Mouse (Mus musculus) stomach, postnatal 0 days (tissue): ENCODE data around the gene Ypel2.

ENCODE experiments used
- CTCF ChIP-seq: IDR thresholded peaks from 2 replicates; pipeline ENCODE4 v1.5.1; 2016; ENCODE audit warnings: antibody characterized with exemption, low read depth, mild to moderate bottlenecking, moderate library complexity
- EP300 ChIP-seq: optimal IDR thresholded peaks from 2 replicates; pipeline ENCODE3; 2016; ENCODE audit warnings: antibody characterized with exemption

GRCm38 (mm10) chr11:86925085-86925638 lies 68.3 kb downstream of the Ypel2 start:
- no peak for TF ChIP-seq CTCF
- no peak for TF ChIP-seq EP300
